Mouse (Mus musculus) MEL (cell line): Measurements from ENCODE around the gene Tent5b. TPM values are rescaled to one million over a fixed set of nuclear protein-coding genes. Genes with fewer than 3 reads are reported as not detected.

Experiments used
- DNase-seq: peaks from one replicate; pipeline ENCODE4 v3.0.0; 2011; ENCODE audit warnings: low read depth, low spot score
- H3K27ac ChIP-seq: 2 replicates; pipeline ENCODE4 v1.5.1; 2012; ENCODE audit warnings: low read depth, mild to moderate bottlenecking, control low read depth, low read length, moderate library complexity; ENCODE audit not compliant: control insufficient read depth
- H3K27me3 ChIP-seq, 2 experiments: fragments of 150-350 bp in 1 of 2; sonication (generic) in 1 of 2; 2 replicates each; pipeline ENCODE4 v1.6.1; 2012; ENCODE audit warnings: low read length in 2 of 2, mild to moderate bottlenecking in 2 of 2, improper control_type of control experiment in 1 of 2, moderate library complexity in 1 of 2; ENCODE audit not compliant: insufficient read depth in 2 of 2, control insufficient read depth in 1 of 2
- H3K36me3 ChIP-seq, 2 experiments: 2 replicates each; pipeline ENCODE4 v1.6.1; 2012 to 2014; ENCODE audit warnings: low read length in 2 of 2, improper control_type of control experiment in 1 of 2, inconsistent platforms in 1 of 2, mild to moderate bottlenecking in 1 of 2; ENCODE audit not compliant: insufficient read depth in 2 of 2, control insufficient read depth in 1 of 2
- H3K4me1 ChIP-seq, 2 experiments: fragments of 150-350 bp in 1 of 2; sonication (generic) in 1 of 2; 2 replicates each; pipeline ENCODE4 v1.6.1; 2012; ENCODE audit warnings: low read length in 2 of 2, improper control_type of control experiment in 1 of 2, mild to moderate bottlenecking in 1 of 2; ENCODE audit not compliant: insufficient read depth in 2 of 2, control insufficient read depth in 1 of 2
- H3K4me3 ChIP-seq, 2 experiments: fragments of 150-350 bp in 1 of 2; sonication (generic) in 1 of 2; 2 replicates each; pipeline ENCODE4 v1.5.1; 2012; ENCODE audit warnings: low read depth in 2 of 2, low read length in 2 of 2, mild to moderate bottlenecking in 2 of 2, moderate library complexity in 2 of 2, control low read depth in 1 of 2, improper control_type of control experiment in 1 of 2; ENCODE audit not compliant: control insufficient read depth in 1 of 2, insufficient read depth in 1 of 2
- H3K79me2 ChIP-seq: 2 replicates; pipeline ENCODE4 v1.6.1; 2012; ENCODE audit warnings: mild to moderate bottlenecking, low read length, moderate library complexity; ENCODE audit not compliant: control insufficient read depth, poor library complexity, insufficient read depth
- H3K9ac ChIP-seq: 2 replicates; pipeline ENCODE4 v1.6.1; 2012; ENCODE audit warnings: low read depth, mild to moderate bottlenecking, control low read depth, low read length, moderate library complexity; ENCODE audit not compliant: control insufficient read depth, poor library complexity, severe bottlenecking
- H3K9me3 ChIP-seq: fragments of 150-350 bp; sonication (generic); replicated peaks from 2 replicates; pipeline ENCODE4 v1.6.1; 2012; ENCODE audit warnings: mild to moderate bottlenecking, low read length, improper control_type of control experiment, moderate library complexity; ENCODE audit not compliant: insufficient read depth
- CHD2 ChIP-seq: IDR thresholded peaks from 2 replicates; pipeline ENCODE4 v1.6.1; 2011; ENCODE audit warnings: low read length, improper control_type of control experiment
- CTCF ChIP-seq, 3 experiments: IDR thresholded peaks in 2 of 3; conservative IDR thresholded peaks in 1 of 3; 2 replicates each; pipeline ENCODE4 v1.5.1; 2011 to 2012; ENCODE audit warnings: low read length in 3 of 3, low read depth in 2 of 3, mild to moderate bottlenecking in 2 of 3, improper control_type of control experiment in 1 of 3, inconsistent platforms in 1 of 3, mixed read lengths in 1 of 3, moderate library complexity in 1 of 3; ENCODE audit not compliant: control insufficient read depth in 1 of 3, insufficient read depth in 1 of 3, poor library complexity in 1 of 3, severe bottlenecking in 1 of 3
- E2F4 ChIP-seq: IDR thresholded peaks from 2 replicates; pipeline ENCODE4 v1.6.1; 2011; ENCODE audit warnings: low read depth, low read length, improper control_type of control experiment, borderline replicate concordance
- ELF1 ChIP-seq: IDR thresholded peaks from 2 replicates; pipeline ENCODE4 v1.6.1; 2014; ENCODE audit warnings: low read depth, mild to moderate bottlenecking, inconsistent platforms, low read length, improper control_type of control experiment, moderate library complexity
- EP300 ChIP-seq, 2 experiments: IDR thresholded peaks; 2 replicates each; pipeline ENCODE4 v1.6.1; 2011; ENCODE audit warnings: improper control_type of control experiment in 2 of 2, low read length in 2 of 2, low read depth in 1 of 2, mild to moderate bottlenecking in 1 of 2
- JUND ChIP-seq: IDR thresholded peaks from 2 replicates; pipeline ENCODE4 v1.6.1; 2011; ENCODE audit warnings: low read depth, mild to moderate bottlenecking, improper control_type of control experiment, low read length
- KAT2A ChIP-seq: conservative IDR thresholded peaks from 2 replicates; pipeline ENCODE4 v1.6.1; 2012; ENCODE audit warnings: low read depth, low read length, improper control_type of control experiment, inconsistent platforms
- MAX ChIP-seq: IDR thresholded peaks from 2 replicates; pipeline ENCODE4 v1.6.1; 2011; ENCODE audit warnings: low read length, improper control_type of control experiment
- MXI1 ChIP-seq: IDR thresholded peaks from 2 replicates; pipeline ENCODE4 v1.6.1; 2011; ENCODE audit warnings: mild to moderate bottlenecking, low read depth, low read length, improper control_type of control experiment
- MYB ChIP-seq: IDR thresholded peaks from 2 replicates; pipeline ENCODE4 v1.6.1; 2011; ENCODE audit warnings: mild to moderate bottlenecking, low read depth, low read length, improper control_type of control experiment
- MYC ChIP-seq: IDR thresholded peaks from 2 replicates; pipeline ENCODE4 v1.6.1; 2011; ENCODE audit warnings: low read depth, mild to moderate bottlenecking, low read length, improper control_type of control experiment, moderate library complexity
- NELFE ChIP-seq: IDR thresholded peaks from 2 replicates; pipeline ENCODE4 v1.6.1; 2011; ENCODE audit warnings: low read depth, low read length, improper control_type of control experiment
- POLR2AphosphoS5 ChIP-seq: IDR thresholded peaks from 2 replicates; pipeline ENCODE4 v1.6.1; 2012; ENCODE audit warnings: low read depth, borderline replicate concordance, mild to moderate bottlenecking, inconsistent platforms, low read length, moderate library complexity, mixed read lengths
- RAD21 ChIP-seq: IDR thresholded peaks from 2 replicates; pipeline ENCODE4 v1.6.1; 2011; ENCODE audit warnings: mild to moderate bottlenecking, low read depth, low read length, improper control_type of control experiment
- TAL1 ChIP-seq: IDR thresholded peaks from 2 replicates; pipeline ENCODE4 v1.6.1; 2012; ENCODE audit warnings: mild to moderate bottlenecking, inconsistent platforms, low read length, moderate library complexity, mixed read lengths
- TBP ChIP-seq: IDR thresholded peaks from 2 replicates; pipeline ENCODE4 v1.8.0; 2011; ENCODE audit warnings: low read depth, low read length, improper control_type of control experiment
- TCF12 ChIP-seq: IDR thresholded peaks from 2 replicates; pipeline ENCODE4 v1.6.1; 2014; ENCODE audit warnings: low read depth, mild to moderate bottlenecking, inconsistent platforms, low read length, improper control_type of control experiment, moderate library complexity
- USF1 ChIP-seq: IDR thresholded peaks from 2 replicates; pipeline ENCODE4 v1.6.1; 2014; ENCODE audit warnings: low read depth, mild to moderate bottlenecking, inconsistent platforms, low read length, improper control_type of control experiment, moderate library complexity
- USF2 ChIP-seq, 2 experiments: IDR thresholded peaks; 2 replicates each; pipeline ENCODE4 v1.6.1; 2011 to 2012; ENCODE audit warnings: improper control_type of control experiment in 2 of 2, low read length in 2 of 2, borderline replicate concordance in 1 of 2, inconsistent platforms in 1 of 2, low read depth in 1 of 2, mild to moderate bottlenecking in 1 of 2; ENCODE audit not compliant: insufficient read depth in 1 of 2
- ZC3H11A ChIP-seq: IDR thresholded peaks from 2 replicates; pipeline ENCODE4 v1.6.1; 2012; ENCODE audit warnings: low read depth, mild to moderate bottlenecking, inconsistent platforms, low read length, improper control_type of control experiment
- ZKSCAN1 ChIP-seq: IDR thresholded peaks from 2 replicates; pipeline ENCODE4 v1.6.1; 2012; ENCODE audit warnings: low read depth, mild to moderate bottlenecking, inconsistent platforms, low read length, improper control_type of control experiment, moderate library complexity
- ZMIZ1 ChIP-seq: IDR thresholded peaks from 2 replicates; pipeline ENCODE4 v1.6.1; 2012; ENCODE audit warnings: low read depth, mild to moderate bottlenecking, inconsistent platforms, low read length, improper control_type of control experiment, moderate library complexity
- ZNF384 ChIP-seq: IDR thresholded peaks from 2 replicates; pipeline ENCODE4 v1.6.1; 2012; ENCODE audit warnings: low read depth, mild to moderate bottlenecking, inconsistent platforms, low read length, improper control_type of control experiment
- polyA plus RNA-seq, 2 experiments: library from polyadenylated mRNA; stranded (reverse) in 1 of 2; unstranded in 1 of 2; fragments of >175 nt in 1 of 2; fragments of >200 nt in 1 of 2; gene quantifications; 2 replicates each; pipeline versions ENCODE4 v1.2.1 to v1.2.4; 2012; ENCODE audit warnings: low replicate concordance in 2 of 2, low read depth in 1 of 2; ENCODE audit not compliant: insufficient read length in 2 of 2, insufficient read depth in 1 of 2, missing spikeins in 1 of 2
- total RNA-seq: library from RNA; depleted of rRNA; stranded (reverse); fragments of 300-350 nt; gene quantifications from 2 replicates; pipeline ENCODE4 v1.2.3, GENCODE M21; 2012

Gene Tent5b
- total and polyA plus RNA-seq, 3 experiments: 2.5 to 3.6 TPM; not detected in 1

DNA sequence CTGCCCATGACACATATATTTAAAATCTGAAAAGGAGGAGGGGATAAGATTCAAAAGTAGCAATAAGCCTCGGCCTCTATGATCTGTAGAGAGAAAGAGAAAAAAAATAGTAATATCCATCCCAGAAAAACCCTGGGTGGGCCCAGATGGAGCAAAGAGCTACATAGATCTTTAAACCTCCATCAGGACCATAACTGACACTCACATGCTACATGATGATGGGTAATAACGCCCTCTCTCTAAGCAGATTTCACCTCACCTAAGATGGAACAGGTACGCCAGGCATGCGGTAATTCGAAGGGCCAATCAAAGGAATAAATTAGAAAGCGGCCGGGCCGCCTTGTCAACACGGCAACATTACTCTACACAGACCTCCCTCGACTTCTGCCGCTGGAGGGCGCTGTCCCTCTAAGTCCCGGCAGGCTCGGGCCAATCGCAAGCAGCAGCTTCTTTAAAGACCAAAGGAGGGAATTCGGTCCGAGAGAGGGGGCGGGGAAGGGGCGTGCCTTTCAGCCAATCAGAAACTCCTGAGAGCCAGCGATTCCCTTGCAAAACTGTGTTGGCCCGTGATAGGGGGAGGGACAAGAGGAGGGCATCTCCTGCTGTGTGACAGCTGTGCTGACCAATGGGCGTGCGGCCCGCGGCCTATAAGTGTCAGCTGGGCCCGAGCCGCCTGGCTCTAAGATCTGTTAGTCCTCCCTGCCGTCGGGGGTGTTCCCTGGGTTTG lies at the start of gene Tent5b (continued):
- TF ChIP-seq MAX: no peak; the same call in 1 of the 2 replicates
- TF ChIP-seq TAL1: no peak
- TF ChIP-seq NELFE: peak; percentile 49; the same call in 1 of the 2 replicates
- no peak for TF ChIP-seq ZNF384

GRCm38 (mm10) chr4:133431508-133431907 lies 48.4 kb upstream of the Tent5b start:
- H3K27me3 ChIP-seq: no peaks in the 10 kb centered on the region
- TF ChIP-seq ZNF384 (no peak), ZMIZ1 (no peak), POLR2AphosphoS5 (no peak), MYB (no peak), ZKSCAN1 (no peak)
- H3K4me1 ChIP-seq: peaks cover 0 to under 1% of the 10 kb centered on the region in 2 experiments; a peak in 2 of 4 replicates
- H3K36me3 ChIP-seq: peaks cover 0 to 4% of the 10 kb centered on the region in 2 experiments; a peak in 2 of 4 replicates
- no peak overlapping the region for H3K27ac ChIP-seq
- DNase-seq: no peak
- no peaks in the 10 kb centered on the region for H3K9me3 ChIP-seq
- no peaks in the 10 kb centered on the region for H3K79me2 ChIP-seq
- no peak overlapping the region for H3K9ac ChIP-seq
- H3K4me3 ChIP-seq: no peak overlapping the region

DNA sequence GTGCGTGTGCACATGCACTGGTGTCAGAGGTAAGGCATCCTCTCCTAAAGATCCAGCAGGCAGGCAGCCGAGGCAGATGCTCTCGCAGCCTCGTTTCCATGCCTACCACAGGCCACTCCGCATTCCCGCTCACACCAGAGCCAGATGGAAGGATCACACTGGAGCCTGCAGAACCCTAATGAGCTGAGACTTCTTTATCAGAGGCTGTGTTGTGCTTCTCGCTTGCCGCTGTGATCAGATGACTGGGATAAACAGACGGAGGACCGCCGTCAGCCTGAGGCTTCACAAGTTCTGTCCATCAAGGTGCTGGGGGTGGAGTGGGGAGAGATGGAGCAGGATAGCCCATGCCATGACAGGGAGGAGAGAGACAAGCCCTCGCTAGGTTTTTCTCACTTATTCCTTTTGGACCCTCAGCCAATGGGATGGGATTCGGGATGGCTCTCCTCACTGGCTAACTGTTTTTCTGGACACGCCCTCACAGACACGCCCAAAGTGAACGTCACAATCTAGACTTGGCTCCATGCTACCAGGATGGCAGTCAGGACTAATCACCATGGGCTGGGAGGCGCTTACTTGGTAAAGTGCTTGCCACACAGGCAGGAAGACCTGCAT lies 47.3 kb upstream of the Tent5b start:
- Histone ChIP-seq H3K9ac (no peak overlapping the region), H3K79me2 (no peaks in the 10 kb centered on the region), H3K27ac (no peak overlapping the region), H3K4me3 (no peak overlapping the region), H3K4me1 (no peaks in the 10 kb centered on the region), H3K36me3 (no peaks in the 10 kb centered on the region), H3K9me3 (no peaks in the 10 kb centered on the region), H3K27me3 (no peaks in the 10 kb centered on the region)
- DNase-seq: no peak
- TF ChIP-seq RAD21 (no peak), POLR2AphosphoS5 (no peak), USF1 (no peak), E2F4 (no peak), ELF1 (no peak), ZC3H11A (no peak), JUND (no peak), MAX (no peak), ZKSCAN1 (no peak), MXI1 (no peak), CTCF (IDR thresholded peaks at IDR 0.05 in 2 of 3, conservative IDR thresholded peaks at IDR 0.05 in 1 of 3; ENCODE audit: control insufficient read depth in 1 of 3, insufficient read depth in 1 of 3, low read depth in 2 of 3, low read length in 3 of 3, poor library complexity in 1 of 3, severe bottlenecking in 1 of 3) (no peak), USF2 (IDR thresholded peaks at IDR 0.05; ENCODE audit: borderline replicate concordance in 1 of 2, insufficient read depth in 1 of 2, low read depth in 1 of 2, low read length in 2 of 2) (no peak), KAT2A (no peak), CHD2 (no peak), NELFE (no peak), EP300 (IDR thresholded peaks at IDR 0.05; ENCODE audit: low read depth in 1 of 2, low read length in 2 of 2) (no peak), TBP (no peak), MYC (no peak), TCF12 (no peak)
